Mouse (Mus musculus) cerebellum, adult 2 months (tissue): ENCODE measurements around the gene Hmgn3. TPM values are rescaled to one million over a fixed set of nuclear protein-coding genes. Genes with fewer than 3 reads are reported as not detected.

ENCODE experiments used
- DNase-seq, 2 experiments: peaks; one replicate each; pipeline ENCODE4 v3.0.0; 2021
- H3K27ac ChIP-seq: fragments of 200-500 bp; 2 replicates; pipeline ENCODE4 v1.5.1; 2012; ENCODE audit warnings: low read length, control low read depth, inconsistent platforms; ENCODE audit not compliant: insufficient read depth
- H3K27me3 ChIP-seq: fragments of 200-500 bp; 2 replicates; pipeline ENCODE4 v1.6.1; 2012; ENCODE audit warnings: inconsistent platforms, mild to moderate bottlenecking, low read length, moderate library complexity; ENCODE audit not compliant: control insufficient read depth, insufficient read depth
- H3K4me1 ChIP-seq: fragments of 200-500 bp; 2 replicates; pipeline ENCODE4 v1.6.1; 2011; ENCODE audit warnings: low read length; ENCODE audit not compliant: control insufficient read depth, insufficient read depth
- H3K4me3 ChIP-seq: fragments of 200-500 bp; replicated peaks from 2 replicates; pipeline ENCODE3; 2011; ENCODE audit warnings: mild to moderate bottlenecking, low read depth, low read length, control low read depth; ENCODE audit not compliant: insufficient read depth
- CTCF ChIP-seq: fragments of 200-500 bp; IDR thresholded peaks from 2 replicates; pipeline ENCODE4 v1.5.1; 2011; ENCODE audit warnings: low read depth, mild to moderate bottlenecking, control low read depth, low read length, moderate library complexity, borderline replicate concordance; ENCODE audit not compliant: insufficient read depth
- POLR2A ChIP-seq: fragments of 200-500 bp; IDR thresholded peaks from 2 replicates; pipeline ENCODE4 v1.6.1; 2011; ENCODE audit warnings: low read length, control low read depth, borderline replicate concordance; ENCODE audit not compliant: insufficient read depth
- WGBS: fragments of 180-500 bp; shearing (Covaris S2); methylation state at CpG from one replicate; pipeline ENCODE4 v1.1.7; 2018; 5-methylcytosine and 5-hydroxymethylcytosine counted together
- polyA plus RNA-seq: library from polyadenylated mRNA; depleted of rRNA; stranded (reverse); fragments of >200 nt; gene quantifications from 2 replicates; pipeline ENCODE4 v1.2.3, GENCODE M21; 2012

Hmgn3 gene
- polyA plus RNA-seq, 1 experiment = 109 TPM

DNA sequence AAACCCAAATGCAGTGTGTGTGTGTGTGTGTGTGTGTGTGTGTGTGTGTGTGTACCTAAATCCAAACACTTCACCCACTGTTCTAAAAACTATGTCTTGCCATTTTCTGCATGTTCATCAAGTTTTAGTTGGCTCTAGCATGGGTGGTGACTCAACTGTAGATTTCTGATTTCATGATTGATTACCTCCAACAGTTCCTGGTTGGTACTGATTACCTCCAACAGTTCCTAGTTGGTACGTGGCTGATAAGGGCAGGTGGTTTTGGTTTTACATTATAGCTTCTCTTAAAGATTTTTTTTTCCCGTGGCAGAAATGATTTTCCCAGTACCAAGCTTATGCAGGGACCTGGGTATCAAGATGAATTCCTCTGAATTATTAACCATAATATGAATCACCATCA is 27.3 kb downstream of the Hmgn3 start:
- Histone ChIP-seq H3K27me3 (no peaks in the 10 kb centered on the region), H3K4me3 (no peak overlapping the region), H3K4me1 (no peaks in the 10 kb centered on the region), H3K27ac (no peak overlapping the region)
- 93% methylated on average over 2 of the region's 2 CpGs for WGBS
- no peak for DNase-seq
- TF ChIP-seq POLR2A (no peak), CTCF (no peak)

DNA sequence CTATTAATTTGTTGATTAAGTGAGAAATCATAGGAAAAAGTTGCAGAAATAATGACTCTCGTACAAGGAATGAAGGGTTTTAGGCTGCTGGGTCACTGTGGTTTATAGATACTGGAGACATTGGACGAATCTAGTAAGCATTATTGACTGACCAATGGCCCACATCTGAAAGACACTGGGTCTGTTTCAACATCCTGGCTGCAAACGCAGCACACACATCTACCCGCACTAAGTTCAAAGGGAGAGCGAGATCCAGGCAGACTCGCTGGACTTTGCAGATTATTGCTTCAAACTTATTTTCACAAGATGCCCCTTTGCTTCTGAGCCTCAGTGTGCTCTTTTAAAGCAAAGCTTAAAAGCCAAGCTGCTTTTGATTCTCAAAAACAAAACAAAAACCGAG is 29.0 kb downstream of the Hmgn3 start:
- TF ChIP-seq POLR2A = no peak
- TF ChIP-seq CTCF = no peak
- H3K27me3 ChIP-seq = no peaks in the 10 kb centered on the region
- 91% methylated on average over 7 of the region's 7 CpGs for WGBS
- H3K27ac ChIP-seq = no peak overlapping the region
- no peak for DNase-seq
- no peak overlapping the region for H3K4me3 ChIP-seq
- no peaks in the 10 kb centered on the region for H3K4me1 ChIP-seq

DNA sequence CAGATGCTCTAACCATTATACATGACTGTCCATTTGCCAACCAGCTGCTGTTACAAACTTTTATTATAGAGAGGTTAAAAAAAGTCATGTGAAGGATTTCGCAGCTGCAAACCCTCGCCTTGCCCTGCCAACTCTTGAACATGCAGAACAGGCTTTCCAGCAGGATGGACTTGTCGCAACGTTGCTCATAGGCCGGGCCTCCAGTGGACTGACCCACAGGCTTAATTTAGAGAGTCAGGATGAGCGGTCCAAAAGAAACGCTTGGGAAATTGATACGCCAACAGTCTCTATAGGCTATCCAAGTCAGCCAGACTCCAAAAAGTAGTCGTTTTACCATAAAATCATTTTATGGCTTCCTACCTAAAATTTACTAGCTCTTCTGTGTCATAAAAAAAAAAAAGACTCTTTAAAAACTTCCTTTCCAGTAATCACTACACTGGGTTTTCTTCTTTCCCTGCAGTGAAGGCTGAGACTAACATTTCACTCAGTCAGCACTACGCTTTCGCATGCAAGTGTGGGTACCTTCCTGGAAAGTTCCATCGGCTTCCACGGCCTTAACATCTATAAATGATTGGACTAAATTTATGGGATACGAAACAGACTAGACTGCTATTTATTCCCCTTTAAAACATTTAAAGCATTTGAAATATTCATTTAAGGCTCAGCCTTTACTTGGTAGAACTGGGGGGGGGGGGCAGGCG is 29.6 kb downstream of the Hmgn3 start:
- no peak for TF ChIP-seq CTCF
- TF ChIP-seq POLR2A = no peak
- 93% methylated on average over 15 of the region's 15 CpGs for WGBS
- no peaks in the 10 kb centered on the region for H3K27me3 ChIP-seq
- H3K27ac ChIP-seq = no peak overlapping the region
- no peak overlapping the region for H3K4me3 ChIP-seq
- H3K4me1 ChIP-seq = no peaks in the 10 kb centered on the region; the same call in 1 of the 2 replicates
- no peak for DNase-seq

DNA sequence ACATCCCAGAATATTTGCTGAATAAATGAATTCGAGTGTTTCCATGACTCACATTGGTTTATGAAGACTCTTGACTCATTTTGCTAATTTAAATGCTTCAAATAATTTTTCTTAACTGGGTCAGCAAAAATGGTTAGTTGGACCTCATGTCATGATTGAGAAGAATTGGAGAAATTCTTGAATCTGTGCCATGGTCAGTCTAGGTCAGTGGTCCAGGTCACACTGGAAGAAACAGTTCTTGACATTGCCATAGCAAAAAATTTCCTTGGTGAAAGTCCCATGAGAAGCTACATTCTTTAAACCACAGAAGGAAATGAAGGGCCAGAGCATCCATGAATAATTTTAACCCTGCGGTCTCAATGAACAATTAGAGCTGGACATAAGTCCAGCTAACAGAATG is 30.8 kb downstream of the Hmgn3 start:
- H3K27ac ChIP-seq = no peak overlapping the region
- H3K4me3 ChIP-seq = no peak overlapping the region
- no peak for DNase-seq
- no peaks in the 10 kb centered on the region for H3K27me3 ChIP-seq
- no peak for TF ChIP-seq CTCF
- no peak for TF ChIP-seq POLR2A
- H3K4me1 ChIP-seq = no peaks in the 10 kb centered on the region; the same call in 1 of the 2 replicates
- 91% methylated on average over 2 of the region's 2 CpGs for WGBS

DNA sequence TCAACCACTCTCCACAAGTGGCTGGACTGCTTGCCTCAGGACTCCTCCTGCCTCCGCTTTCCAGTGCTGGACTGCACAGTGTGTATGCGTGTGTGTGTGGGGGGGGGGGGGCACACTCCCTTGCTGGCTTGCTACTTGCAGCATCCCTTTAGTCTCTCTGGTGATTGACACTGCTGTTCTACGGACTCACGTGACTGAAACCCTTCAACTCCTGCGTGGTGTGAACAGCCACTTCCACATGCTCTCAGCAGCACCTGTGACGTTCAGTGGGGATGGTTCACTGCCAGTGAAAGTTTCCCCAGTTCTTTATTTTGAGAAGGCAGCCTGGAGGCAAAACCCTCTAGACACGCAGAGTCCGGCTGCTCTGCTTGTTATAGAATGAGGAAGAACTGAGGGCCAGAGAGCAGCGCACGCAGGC is 32.7 kb downstream of the Hmgn3 start:
- no peak for DNase-seq
- Histone ChIP-seq H3K27me3 (no peaks in the 10 kb centered on the region), H3K4me1 (no peaks in the 10 kb centered on the region; the same call in 1 of the 2 replicates), H3K27ac (no peak overlapping the region), H3K4me3 (no peak overlapping the region)
- 81% methylated on average over 10 of the region's 10 CpGs for WGBS
- no peak for TF ChIP-seq CTCF
- no peak for TF ChIP-seq POLR2A

DNA sequence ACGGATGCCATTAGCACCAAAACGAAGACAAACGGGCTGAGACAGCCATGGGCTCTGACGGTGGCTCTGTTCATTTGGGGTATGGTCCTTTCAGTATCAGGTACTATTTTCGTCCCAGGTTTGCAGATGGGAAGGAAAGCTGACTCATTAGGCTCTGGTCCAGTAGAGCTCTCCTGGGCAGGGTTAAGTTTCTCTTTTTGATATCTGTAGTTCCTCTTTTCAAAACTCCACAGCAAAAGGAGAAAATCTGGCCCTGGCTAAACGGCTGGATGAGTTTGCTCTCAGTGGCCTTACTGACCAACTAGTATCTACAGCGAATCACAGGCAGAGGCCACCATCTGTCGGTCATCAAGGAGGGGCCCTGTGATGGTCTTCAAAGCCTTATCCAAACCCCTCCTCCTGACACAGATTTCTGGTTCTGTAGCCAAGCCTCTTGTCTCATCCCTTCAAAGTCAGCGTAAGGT is 34.1 kb downstream of the Hmgn3 start:
- H3K27me3 ChIP-seq = no peaks in the 10 kb centered on the region
- no peak overlapping the region for H3K27ac ChIP-seq
- 24% methylated on average over 9 of the region's 9 CpGs for WGBS
- TF ChIP-seq POLR2A (no peak), CTCF (no peak)
- H3K4me3 ChIP-seq = peak overlapping the region; percentile 21
- H3K4me1 ChIP-seq = no peaks in the 10 kb centered on the region; the same call in 1 of the 2 replicates
- DNase-seq = peak; percentile 21 to 32

DNA sequence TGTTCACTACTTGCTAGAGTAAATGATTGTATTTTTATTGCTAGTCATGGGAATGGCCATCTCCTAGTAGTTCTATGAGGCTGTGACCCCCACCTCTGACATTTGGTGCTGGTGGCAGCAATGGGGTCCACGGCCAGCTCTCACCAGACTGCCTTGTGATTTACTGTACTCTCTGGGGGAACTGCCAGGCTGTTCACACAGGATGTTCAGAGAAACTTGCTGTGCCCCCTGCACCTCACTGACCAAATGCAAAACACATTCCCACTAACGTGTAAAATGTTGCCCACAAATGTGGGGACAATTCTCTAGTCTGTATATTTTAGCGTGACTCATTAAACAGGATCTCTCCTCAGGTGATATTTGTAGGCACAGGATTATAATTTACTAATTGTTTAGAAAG is 34.7 kb downstream of the Hmgn3 start:
- TF ChIP-seq CTCF (no peak), POLR2A (no peak)

DNA sequence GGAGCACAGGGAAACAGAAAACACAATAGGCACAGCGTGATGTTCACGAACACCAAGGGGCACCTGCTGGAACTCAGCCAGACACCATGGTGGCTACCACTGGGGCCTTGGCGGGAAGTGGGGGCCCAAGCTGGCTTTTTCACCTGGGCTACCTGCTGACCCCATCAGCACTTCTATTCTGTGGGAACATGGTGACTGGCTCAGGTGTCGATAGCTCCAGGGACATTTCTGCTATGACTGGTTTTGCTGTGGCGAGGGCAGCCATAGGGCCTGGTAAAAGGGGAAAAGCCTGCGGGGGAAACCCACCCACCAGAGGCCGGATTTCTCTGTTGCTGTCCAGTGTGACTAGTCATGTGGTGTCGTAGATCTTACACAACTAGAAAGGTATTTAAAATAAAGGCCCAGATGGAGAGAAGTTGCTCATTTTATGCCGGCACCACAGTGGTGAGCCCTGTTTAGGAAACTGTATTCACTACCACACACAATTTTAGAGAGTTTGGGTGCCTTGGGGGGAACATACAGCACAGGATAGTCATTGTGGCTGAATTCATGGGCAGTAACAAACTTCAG is 35.3 kb downstream of the Hmgn3 start:
- Histone ChIP-seq H3K27me3 (no peaks in the 10 kb centered on the region), H3K4me1 (no peaks in the 10 kb centered on the region; the same call in 1 of the 2 replicates), H3K4me3 (no peak overlapping the region), H3K27ac (no peak overlapping the region)
- WGBS = 87% methylated on average over 9 of the region's 9 CpGs
- DNase-seq = no peak
- no peak for TF ChIP-seq POLR2A
- TF ChIP-seq CTCF = no peak

More for the DNA sequence above, 34.7 kb downstream of the Hmgn3 start:
- DNase-seq = no peak
- Histone ChIP-seq H3K27ac (no peak overlapping the region), H3K4me3 (no peak overlapping the region), H3K27me3 (no peaks in the 10 kb centered on the region), H3K4me1 (no peaks in the 10 kb centered on the region; the same call in 1 of the 2 replicates)
- WGBS = 69% methylated on average over 3 of the region's 3 CpGs
